Comparison of ENCODE assay signal across 7 mouse cellular contexts in genomic region chr10:127326017-127326801, GRCm38 (mm10). TPM values are rescaled to one million over a fixed set of nuclear protein-coding genes. Genes with fewer than 3 reads are reported as not detected.
DNase-seq lines count a peak whose midpoint lies in the region; ATAC-seq and TF ChIP-seq lines count a peak whose summit lies in the region.

No protein-coding gene starts in this region.

- H3K4me1 ChIP-seq in E14TG2a.4 (replicated peaks; ENCODE audit: low read depth, low read length), result peaks cover 95% of the 10 kb centered on the region
- no peaks in the 10 kb centered on the region; the same call in 1 of the 2 replicates for H3K4me1 ChIP-seq in forebrain, postnatal 0 days (ENCODE audit: insufficient read depth)
- H3K4me1 ChIP-seq in intestine, embryonic 15.5 days (replicated peaks), result peaks cover 19% of the 10 kb centered on the region
- H3K4me1 ChIP-seq in stomach, postnatal 0 days (replicated peaks; ENCODE audit: control insufficient read depth, insufficient read depth), result peaks cover 10% of the 10 kb centered on the region; the same call in 1 of the 2 replicates

- WGBS in forebrain, postnatal 0 days, result 3% methylated on average over 49 of the region's 54 CpGs
- 2% methylated on average over 54 of the region's 54 CpGs for WGBS in intestine, embryonic 15.5 days
- 3% methylated on average over 52 of the region's 54 CpGs for WGBS in stomach, postnatal 0 days

- peaks cover 59% of the 10 kb centered on the region for H3K27me3 ChIP-seq in E14TG2a.4 (ENCODE audit: insufficient read depth, low read length)
- peaks cover 36% of the 10 kb centered on the region for H3K27me3 ChIP-seq in forebrain, postnatal 0 days (ENCODE audit: insufficient read depth, low read length)
- peaks cover 39% of the 10 kb centered on the region for H3K27me3 ChIP-seq in intestine, embryonic 15.5 days (replicated peaks)
- no peaks in the 10 kb centered on the region for H3K27me3 ChIP-seq in stomach, postnatal 0 days (ENCODE audit: control insufficient read depth, insufficient read depth, low read length)

- TF ChIP-seq EP300 in stomach, postnatal 0 days (optimal IDR thresholded peaks at IDR 0.05), result no peak

- peak overlapping the region; percentile 76 for H3K4me3 ChIP-seq in E14TG2a.4 (replicated peaks; ENCODE audit: low read length)
- peak overlapping the region; percentile 29 for H3K4me3 ChIP-seq in forebrain, postnatal 0 days (ENCODE audit: low read depth, low read length)
- peak overlapping the region; percentile 50 for H3K4me3 ChIP-seq in intestine, embryonic 15.5 days (replicated peaks)
- peak overlapping the region; percentile 50 for H3K4me3 ChIP-seq in stomach, postnatal 0 days (ENCODE audit: low read depth, low read length)

- no peak overlapping the region for H3K27ac ChIP-seq in forebrain, postnatal 0 days (ENCODE audit: low read depth, low read length)
- no peak overlapping the region for H3K27ac ChIP-seq in intestine, embryonic 15.5 days
- no peak overlapping the region for H3K27ac ChIP-seq in stomach, postnatal 0 days (replicated peaks)

- H3K36me3 ChIP-seq in E14TG2a.4 (ENCODE audit: insufficient read depth, low read length), result peaks cover 27% of the 10 kb centered on the region
- no peaks in the 10 kb centered on the region for H3K36me3 ChIP-seq in forebrain, postnatal 0 days (ENCODE audit: insufficient read depth)
- H3K36me3 ChIP-seq in intestine, embryonic 15.5 days, result no peaks in the 10 kb centered on the region; the same call in 1 of the 2 replicates
- no peaks in the 10 kb centered on the region for H3K36me3 ChIP-seq in stomach, postnatal 0 days (ENCODE audit: control insufficient read depth, insufficient read depth, low read length)

- TF ChIP-seq CTCF in E14TG2a.4 (conservative IDR thresholded peaks at IDR 0.05; ENCODE audit: low read length), result no peak
- no peak for TF ChIP-seq CTCF in forebrain, postnatal 0 days (IDR thresholded peaks at IDR 0.05; ENCODE audit: low read depth)
- TF ChIP-seq CTCF in stomach, postnatal 0 days (IDR thresholded peaks at IDR 0.05; ENCODE audit: low read depth), result no peak

- ATAC-seq in forebrain, postnatal 0 days, result peak; percentile 36; the same call in 1 of the 2 replicates
- peak; percentile 37 for ATAC-seq in intestine, embryonic 15.5 days
- ATAC-seq in stomach, postnatal 0 days (ENCODE audit: low FRiP score, low TSS enrichment), result peak; percentile 19; the same call in 1 of the 2 replicates

- H3K4me2 ChIP-seq in forebrain, postnatal 0 days (ENCODE audit: low read depth), result peak overlapping the region; percentile 51
- H3K4me2 ChIP-seq in intestine, embryonic 15.5 days (replicated peaks), result peak overlapping the region; percentile 95
- peak overlapping the region; percentile 97 for H3K4me2 ChIP-seq in stomach, postnatal 0 days (replicated peaks; ENCODE audit: low read depth)

- H3K9me3 ChIP-seq in E14TG2a.4 (ENCODE audit: low read length), result no peaks in the 10 kb centered on the region
- H3K9me3 ChIP-seq in forebrain, postnatal 0 days (ENCODE audit: low read length), result no peaks in the 10 kb centered on the region
- no peaks in the 10 kb centered on the region for H3K9me3 ChIP-seq in intestine, embryonic 15.5 days
- no peaks in the 10 kb centered on the region for H3K9me3 ChIP-seq in stomach, postnatal 0 days (ENCODE audit: control insufficient read depth, low read length)

- no peak overlapping the region; the same call in 1 of the 2 replicates for H3K9ac ChIP-seq in forebrain, postnatal 0 days
- H3K9ac ChIP-seq in intestine, embryonic 15.5 days, result peak overlapping the region; percentile 51
- peak overlapping the region; percentile 62 for H3K9ac ChIP-seq in stomach, postnatal 0 days (ENCODE audit: low read length)

- DNase-seq in ZHBTc4 (ENCODE audit: low read depth, low spot score), result peak; percentile 38
- no peak for DNase-seq in forebrain, postnatal 0 days
- DNase-seq in lung, postnatal 10 days, result peak; percentile 45
- peak; percentile 55 for DNase-seq in stomach, postnatal 0 days (ENCODE audit: low spot score)
- no peak for DNase-seq in frontal cortex, postnatal 25 days (ENCODE audit: low spot score in 2 of 2)

RNA-seq across cellular contexts. Expression of gene Arhgap9, which starts 4.4 kb away (rescaled TPM):
- total RNA-seq in forebrain, postnatal 0 days (2014; rRNA removed), result 0.52 and 0.69 TPM in 2 replicates
- 0.81 and 0.99 TPM in 2 replicates for polyA plus RNA-seq in forebrain, postnatal 0 days (2015; fragmentation: Nextera tagmentation; extraction: Ambion mirVana)
- polyA plus RNA-seq in intestine, embryonic 15.5 days (2015; fragmentation: Nextera tagmentation; extraction: Ambion mirVana), result 6.1 and 6.7 TPM in 2 replicates
- polyA plus RNA-seq in stomach, postnatal 0 days (2015; fragmentation: Nextera tagmentation; extraction: Ambion mirVana), result 5.2 and 5.7 TPM in 2 replicates

RNA-seq across cellular contexts. Expression of gene Mars, which starts 14.6 kb away (rescaled TPM):
- total RNA-seq in forebrain, postnatal 0 days (2014; rRNA removed), result 86.4 and 94.4 TPM in 2 replicates
- polyA plus RNA-seq in forebrain, postnatal 0 days (2015; fragmentation: Nextera tagmentation; extraction: Ambion mirVana), result 95.9 and 98.6 TPM in 2 replicates
- polyA plus RNA-seq in intestine, embryonic 15.5 days (2015; fragmentation: Nextera tagmentation; extraction: Ambion mirVana), result 113 and 129 TPM in 2 replicates
- polyA plus RNA-seq in stomach, postnatal 0 days (2015; fragmentation: Nextera tagmentation; extraction: Ambion mirVana), result 66.6 and 70.4 TPM in 2 replicates

RNA-seq across cellular contexts. Expression of gene Gli1, which starts 15.6 kb away (rescaled TPM):
- total RNA-seq in forebrain, postnatal 0 days (2014; rRNA removed), result 2.5 and 5.1 TPM in 2 replicates
- polyA plus RNA-seq in forebrain, postnatal 0 days (2015; fragmentation: Nextera tagmentation; extraction: Ambion mirVana), result 0.89 and 1.2 TPM in 2 replicates
- 7.5 and 8.1 TPM in 2 replicates for polyA plus RNA-seq in intestine, embryonic 15.5 days (2015; fragmentation: Nextera tagmentation; extraction: Ambion mirVana)
- 2.3 and 2.4 TPM in 2 replicates for polyA plus RNA-seq in stomach, postnatal 0 days (2015; fragmentation: Nextera tagmentation; extraction: Ambion mirVana)

RNA-seq across cellular contexts. Expression of gene Inhbe, which starts 28.0 kb away (rescaled TPM):
- under 0.01 TPM in 1 of 2 replicates, not detected in the other for total RNA-seq in forebrain, postnatal 0 days (2014; rRNA removed)
- not detected in 2 replicates for polyA plus RNA-seq in forebrain, postnatal 0 days (2015; fragmentation: Nextera tagmentation; extraction: Ambion mirVana)
- polyA plus RNA-seq in intestine, embryonic 15.5 days (2015; fragmentation: Nextera tagmentation; extraction: Ambion mirVana), result 0.03 TPM in 1 of 2 replicates, not detected in the other
- 0.02 and 0.12 TPM in 2 replicates for polyA plus RNA-seq in stomach, postnatal 0 days (2015; fragmentation: Nextera tagmentation; extraction: Ambion mirVana)

RNA-seq across cellular contexts. Expression of gene Mbd6, which starts 37.4 kb away (rescaled TPM):
- 5.9 and 9.4 TPM in 2 replicates for total RNA-seq in forebrain, postnatal 0 days (2014; rRNA removed)
- 4.1 and 4.8 TPM in 2 replicates for polyA plus RNA-seq in forebrain, postnatal 0 days (2015; fragmentation: Nextera tagmentation; extraction: Ambion mirVana)
- 13.1 and 15.7 TPM in 2 replicates for polyA plus RNA-seq in intestine, embryonic 15.5 days (2015; fragmentation: Nextera tagmentation; extraction: Ambion mirVana)
- polyA plus RNA-seq in stomach, postnatal 0 days (2015; fragmentation: Nextera tagmentation; extraction: Ambion mirVana), result 8.5 and 8.9 TPM in 2 replicates

Comparison
In these comparisons a context has a peak if more than half of its experiments do, and no peak if none do; other contexts are left out.
1. DNase-seq: peak in ZHBTc4 (single experiment), lung, postnatal 10 days (single experiment) and stomach, postnatal 0 days (single experiment); none in forebrain, postnatal 0 days (single experiment) and frontal cortex, postnatal 25 days (0 of 2).
2. Peak in every context shown above with its lines, with median percentiles within 50 percentile points of each other: H3K4me3 ChIP-seq, ATAC-seq and H3K4me2 ChIP-seq.